In the genomic region with DNA sequence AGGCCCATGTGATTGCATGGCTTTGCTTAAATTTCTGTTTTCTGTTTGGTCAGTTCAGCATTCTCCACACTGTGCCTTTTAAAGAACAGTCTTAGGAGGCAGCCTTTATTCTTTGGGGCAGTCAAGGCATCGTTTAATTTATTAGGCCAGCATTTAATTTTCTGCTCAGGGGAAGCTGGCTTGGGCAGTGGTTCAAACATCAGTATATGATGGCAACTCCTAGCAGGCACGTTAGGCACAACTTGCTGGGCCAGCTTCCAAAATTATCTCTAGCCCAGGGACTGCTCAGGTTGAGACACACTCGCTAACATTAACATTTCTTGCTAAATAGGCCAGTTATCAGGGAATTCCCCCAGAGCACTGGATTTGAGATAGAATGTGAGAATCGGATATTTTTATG, we compare ENCODE assay signal across 22 mouse cellular contexts.
A peak's percentile ranks its signal among the peaks of the same experiment; 100 is the strongest.
DNase-seq lines count a peak whose midpoint lies in the region; ATAC-seq lines count a peak whose summit lies in the region.
"Had no signal": no experiment of that assay in that cellular context is flagged by ENCODE, and none has a peak within 500 bp of the region (broad histone marks: within the 10 kb centered on the region; RNA-seq: fewer than 3 reads in every experiment).

No protein-coding gene starts in this region.

- no peak overlapping the region for H3K27ac ChIP-seq in midbrain, embryonic 11.5 days (ENCODE audit: low read depth, low read length)
- H3K27ac ChIP-seq in midbrain, embryonic 10.5 days (replicated peaks): no peak overlapping the region
- H3K27ac ChIP-seq in limb, embryonic 10.5 days: peak overlapping the region; percentile 39; the same call in 1 of the 2 replicates

- no peaks in the 10 kb centered on the region for H3K36me3 ChIP-seq in midbrain, embryonic 11.5 days (ENCODE audit: control insufficient read depth, insufficient read depth, low read length)
- no peaks in the 10 kb centered on the region for H3K36me3 ChIP-seq in midbrain, embryonic 10.5 days
- H3K36me3 ChIP-seq in limb, embryonic 10.5 days: no peaks in the 10 kb centered on the region
- H3K36me3 ChIP-seq: G1E had no signal

- WGBS in midbrain, embryonic 11.5 days: 92% methylated on average over 4 of the region's 4 CpGs
- 89% methylated on average over 4 of the region's 4 CpGs for WGBS in midbrain, embryonic 10.5 days
- 72% methylated on average over 4 of the region's 4 CpGs for WGBS in limb, embryonic 10.5 days

- no peaks in the 10 kb centered on the region for H3K9me3 ChIP-seq in midbrain, embryonic 11.5 days (ENCODE audit: control insufficient read depth, low read length)
- H3K9me3 ChIP-seq in midbrain, embryonic 10.5 days (replicated peaks): no peaks in the 10 kb centered on the region
- H3K9me3 ChIP-seq in limb, embryonic 10.5 days (replicated peaks): no peaks in the 10 kb centered on the region

- DNase-seq in heart, adult 11 months: peak; percentile 72
- no peak for DNase-seq in heart, adult 9 months (ENCODE audit: low spot score in 2 of 2)
- peak; percentile 64 for DNase-seq in midbrain, embryonic 11.5 days (ENCODE audit: low spot score, missing footprints)
- DNase-seq in midbrain, embryonic 10.5 days (ENCODE audit: low spot score): no peak
- DNase-seq in fat pad, adult 2 months (ENCODE audit: extremely low read depth, low read depth, low spot score): peak; percentile 14
- peak; percentile 19 for DNase-seq in limb, embryonic 10.5 days (ENCODE audit: low spot score)
- no peak for DNase-seq in testis, postnatal 10 days (ENCODE audit: low spot score)
- DNase-seq in cerebellum, postnatal 25 days: no peak
- DNase-seq: adrenal gland, adult 2 months; adrenal gland, adult 8-10 months; adrenal gland, postnatal 10 days; adrenal gland, postnatal 14 days; adrenal gland, postnatal 25 days; adrenal gland, postnatal 36 days; B cell, adult 2 months; cerebellum, adult 11 months; cerebellum, adult 11-12 months had no signal

- no peak for ATAC-seq in midbrain, embryonic 11.5 days (ENCODE audit: low FRiP score)
- ATAC-seq: activated CD4-positive, CD25-positive, alpha-beta regulatory T cell, adult 4 months; CD4-positive, CD25-positive, alpha-beta regulatory T cell, adult 4 months; Patski had no signal

- no peak overlapping the region for H3K9ac ChIP-seq in midbrain, embryonic 11.5 days (ENCODE audit: low read length)

- H3K4me3 ChIP-seq in midbrain, embryonic 11.5 days (ENCODE audit: low read depth, low read length): no peak overlapping the region
- H3K4me3 ChIP-seq in midbrain, embryonic 10.5 days: no peak overlapping the region
- no peak overlapping the region for H3K4me3 ChIP-seq in limb, embryonic 10.5 days

- H3K27me3 ChIP-seq in midbrain, embryonic 11.5 days (ENCODE audit: control insufficient read depth, insufficient read depth, low read length): no peaks in the 10 kb centered on the region
- no peaks in the 10 kb centered on the region for H3K27me3 ChIP-seq in midbrain, embryonic 10.5 days (ENCODE audit: low read depth, poor library complexity, severe bottlenecking)
- no peaks in the 10 kb centered on the region for H3K27me3 ChIP-seq in limb, embryonic 10.5 days (ENCODE audit: low read depth, poor library complexity, severe bottlenecking)
- H3K27me3 ChIP-seq: CH12.LX, Patski had no signal

- H3K4me2 ChIP-seq in midbrain, embryonic 11.5 days: no peak overlapping the region

- no peaks in the 10 kb centered on the region for H3K4me1 ChIP-seq in midbrain, embryonic 11.5 days (ENCODE audit: control insufficient read depth, insufficient read depth, low read length)
- peaks cover 3% of the 10 kb centered on the region; the same call in 1 of the 2 replicates for H3K4me1 ChIP-seq in midbrain, embryonic 10.5 days
- peaks cover 31% of the 10 kb centered on the region for H3K4me1 ChIP-seq in limb, embryonic 10.5 days

Comparison
In these comparisons a context has a peak if more than half of its experiments do, and no peak if none do; other contexts are left out.
1. DNase-seq: peak in heart, adult 11 months (single experiment), midbrain, embryonic 11.5 days (single experiment), fat pad, adult 2 months (single experiment) and limb, embryonic 10.5 days (single experiment); none in heart, adult 9 months (0 of 2), midbrain, embryonic 10.5 days (single experiment), testis, postnatal 10 days (single experiment) and cerebellum, postnatal 25 days (0 of 2).